Mouse (Mus musculus): ENCODE measurements at regions not wholly inside any gene's neighbourhood (a gene's known extent, or its start where the extent isn't known, plus 50 kb on each side); places are given as distances from the start of the nearest gene placed in this dataset.

DNA sequence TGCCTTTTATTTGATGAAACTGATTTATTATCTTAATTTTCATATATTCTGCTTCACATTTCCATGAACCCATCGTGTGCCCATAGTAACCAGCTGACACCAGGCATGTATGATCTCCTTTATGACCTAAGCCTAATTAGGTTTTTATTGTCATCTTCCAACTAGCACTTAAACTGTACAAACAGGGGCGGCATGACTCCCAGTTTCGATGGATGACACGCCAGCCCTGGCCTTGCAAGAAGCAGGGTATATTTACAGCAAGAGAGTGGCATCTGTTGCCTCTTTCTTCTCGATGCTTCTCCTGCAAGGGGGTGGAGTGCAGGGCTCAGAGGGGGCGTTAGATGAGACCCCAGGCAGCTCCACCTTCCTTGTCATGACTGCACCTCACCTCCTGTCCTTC lies 379.8 kb downstream of the Tshz3 start:
- H3K79me2 ChIP-seq (ENCODE audit: control insufficient read depth, insufficient read depth, low read length), result no peaks in the 10 kb centered on the region
- no peak overlapping the region for H3K4me3 ChIP-seq (ENCODE audit: insufficient read depth, low read depth, low read length)
- H3K27me3 ChIP-seq (ENCODE audit: control insufficient read depth, insufficient read depth, low read length), result no peaks in the 10 kb centered on the region
- no peaks in the 10 kb centered on the region for H3K4me1 ChIP-seq (ENCODE audit: control insufficient read depth, insufficient read depth, low read length)
- 79% methylated on average over 6 of the region's 6 CpGs for WGBS
- H3K9ac ChIP-seq (ENCODE audit: low read depth, low read length), result no peak overlapping the region
- no peak overlapping the region for H3K27ac ChIP-seq (replicated peaks; ENCODE audit: insufficient read depth, low read depth, low read length)
- H3K36me3 ChIP-seq (ENCODE audit: control insufficient read depth, insufficient read depth, low read length), result no peaks in the 10 kb centered on the region
- no peak for TF ChIP-seq CTCF (IDR thresholded peaks at IDR 0.05; ENCODE audit: low read depth, low read length)
- no peak for TF ChIP-seq POLR2A (IDR thresholded peaks at IDR 0.05; ENCODE audit: extremely low read depth, insufficient read depth, low read length)
- no peak for DNase-seq (ENCODE audit: extremely low read depth, low read depth, low spot score)

DNA sequence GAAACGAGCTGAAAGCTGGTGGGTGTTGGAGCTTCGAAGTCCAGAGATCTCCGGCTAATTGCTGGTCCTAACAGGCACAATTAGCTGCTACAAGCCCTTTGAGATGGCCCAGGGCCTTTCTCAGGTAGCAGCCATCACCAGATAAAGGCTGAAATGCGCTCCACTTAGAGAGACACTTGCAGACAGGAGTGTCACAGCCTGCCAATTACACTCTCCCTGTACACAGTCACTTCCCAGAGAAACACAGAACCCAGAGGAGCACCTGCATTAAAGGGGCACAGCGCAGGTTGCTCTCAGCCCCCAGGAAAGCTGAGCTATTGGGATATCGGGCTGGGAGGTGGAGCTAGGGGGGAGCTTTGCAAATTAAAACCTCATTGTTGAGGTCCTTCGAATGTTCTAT lies 380.2 kb downstream of the Tshz3 start:
- no peak for DNase-seq (ENCODE audit: extremely low read depth, low read depth, low spot score)
- no peaks in the 10 kb centered on the region for H3K79me2 ChIP-seq (ENCODE audit: control insufficient read depth, insufficient read depth, low read length)
- H3K4me3 ChIP-seq (ENCODE audit: insufficient read depth, low read depth, low read length), result no peak overlapping the region
- H3K36me3 ChIP-seq (ENCODE audit: control insufficient read depth, insufficient read depth, low read length), result no peaks in the 10 kb centered on the region
- H3K27me3 ChIP-seq (ENCODE audit: control insufficient read depth, insufficient read depth, low read length), result no peaks in the 10 kb centered on the region
- no peak for TF ChIP-seq POLR2A (IDR thresholded peaks at IDR 0.05; ENCODE audit: extremely low read depth, insufficient read depth, low read length)
- no peak for TF ChIP-seq CTCF (IDR thresholded peaks at IDR 0.05; ENCODE audit: low read depth, low read length)
- H3K27ac ChIP-seq (replicated peaks; ENCODE audit: insufficient read depth, low read depth, low read length), result no peak overlapping the region
- WGBS, result 73% methylated on average over 7 of the region's 7 CpGs
- H3K9ac ChIP-seq (ENCODE audit: low read depth, low read length), result no peak overlapping the region
- H3K4me1 ChIP-seq (ENCODE audit: control insufficient read depth, insufficient read depth, low read length), result no peaks in the 10 kb centered on the region

- Histone ChIP-seq H3K27ac (replicated peaks; ENCODE audit: insufficient read depth, low read depth, low read length) (no peak overlapping the region), H3K27me3 (ENCODE audit: control insufficient read depth, insufficient read depth, low read length) (no peaks in the 10 kb centered on the region), H3K4me1 (ENCODE audit: control insufficient read depth, insufficient read depth, low read length) (no peaks in the 10 kb centered on the region), H3K79me2 (ENCODE audit: control insufficient read depth, insufficient read depth, low read length) (no peaks in the 10 kb centered on the region), H3K36me3 (ENCODE audit: control insufficient read depth, insufficient read depth, low read length) (no peaks in the 10 kb centered on the region), H3K9ac (ENCODE audit: low read depth, low read length) (no peak overlapping the region), H3K4me3 (ENCODE audit: insufficient read depth, low read depth, low read length) (no peak overlapping the region)
- WGBS, result 93% methylated on average over 3 of the region's 3 CpGs
- DNase-seq (ENCODE audit: extremely low read depth, low read depth, low spot score), result no peak
- TF ChIP-seq CTCF (IDR thresholded peaks at IDR 0.05; ENCODE audit: low read depth, low read length), result no peak
These were observed 391.8 kb downstream of the Tshz3 start for GRCm38 (mm10) chr7:37089726-37090125.

DNA sequence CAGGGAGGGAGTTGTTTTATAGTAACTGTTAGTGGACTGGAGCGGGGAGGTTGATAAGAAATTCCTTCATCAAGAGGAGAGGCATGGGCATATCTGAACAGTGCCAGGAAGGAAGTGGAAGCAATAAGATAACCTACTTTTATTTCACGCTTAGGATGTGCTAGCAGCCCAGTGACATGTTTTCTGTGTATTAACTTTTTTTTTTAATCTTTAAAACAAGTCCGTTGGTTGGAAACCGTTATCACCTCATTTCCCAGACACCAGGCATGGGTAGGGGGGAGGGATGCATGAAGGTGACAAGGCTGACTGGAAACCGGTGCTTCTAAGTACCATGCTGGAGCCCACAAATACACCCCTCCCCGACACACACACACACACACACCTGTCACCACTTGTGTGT lies 394.7 kb downstream of the Tshz3 start:
- no peaks in the 10 kb centered on the region; the same call in 1 of the 2 replicates for H3K4me1 ChIP-seq (ENCODE audit: control insufficient read depth, insufficient read depth, low read length)
- TF ChIP-seq CTCF (IDR thresholded peaks at IDR 0.05; ENCODE audit: low read depth, low read length), result no peak
- TF ChIP-seq POLR2A (IDR thresholded peaks at IDR 0.05; ENCODE audit: extremely low read depth, insufficient read depth, low read length), result no peak
- no peak overlapping the region for H3K9ac ChIP-seq (ENCODE audit: low read depth, low read length)
- no peaks in the 10 kb centered on the region for H3K36me3 ChIP-seq (ENCODE audit: control insufficient read depth, insufficient read depth, low read length)
- no peak overlapping the region for H3K27ac ChIP-seq (replicated peaks; ENCODE audit: insufficient read depth, low read depth, low read length)
- DNase-seq (ENCODE audit: extremely low read depth, low read depth, low spot score), result no peak
- WGBS, result 75% methylated on average over 6 of the region's 6 CpGs
- H3K27me3 ChIP-seq (ENCODE audit: control insufficient read depth, insufficient read depth, low read length), result no peaks in the 10 kb centered on the region
- H3K79me2 ChIP-seq (ENCODE audit: control insufficient read depth, insufficient read depth, low read length), result no peaks in the 10 kb centered on the region
- no peak overlapping the region for H3K4me3 ChIP-seq (ENCODE audit: insufficient read depth, low read depth, low read length)

DNA sequence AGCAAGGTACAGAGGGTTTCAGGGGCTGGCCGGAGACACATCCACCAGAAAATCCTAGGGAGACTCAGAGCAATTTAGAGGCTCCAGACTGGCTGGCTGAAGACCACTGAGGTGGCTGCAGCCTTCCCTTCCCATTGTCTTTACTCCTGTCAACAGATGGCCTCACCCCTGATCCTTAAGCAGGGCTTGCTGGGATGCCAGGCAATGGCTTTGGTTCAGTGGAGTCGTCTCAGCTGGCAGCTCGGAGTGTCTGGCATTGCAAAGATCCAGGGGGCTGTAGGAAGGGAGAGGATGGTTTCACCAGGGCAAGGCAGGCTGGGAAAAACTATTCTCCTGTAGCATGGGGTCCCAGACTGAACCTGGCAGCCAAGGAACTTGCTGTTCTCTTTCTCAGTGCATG lies 395.8 kb downstream of the Tshz3 start:
- TF ChIP-seq CTCF (IDR thresholded peaks at IDR 0.05; ENCODE audit: low read depth, low read length) (no peak), POLR2A (IDR thresholded peaks at IDR 0.05; ENCODE audit: extremely low read depth, insufficient read depth, low read length) (no peak)
- Histone ChIP-seq H3K4me1 (ENCODE audit: control insufficient read depth, insufficient read depth, low read length) (no peaks in the 10 kb centered on the region; the same call in 1 of the 2 replicates), H3K4me3 (ENCODE audit: insufficient read depth, low read depth, low read length) (no peak overlapping the region), H3K79me2 (ENCODE audit: control insufficient read depth, insufficient read depth, low read length) (no peaks in the 10 kb centered on the region), H3K9ac (ENCODE audit: low read depth, low read length) (no peak overlapping the region), H3K36me3 (ENCODE audit: control insufficient read depth, insufficient read depth, low read length) (no peaks in the 10 kb centered on the region), H3K27me3 (ENCODE audit: control insufficient read depth, insufficient read depth, low read length) (no peaks in the 10 kb centered on the region), H3K27ac (replicated peaks; ENCODE audit: insufficient read depth, low read depth, low read length) (no peak overlapping the region)
- no peak for DNase-seq (ENCODE audit: extremely low read depth, low read depth, low spot score)
- 87% methylated on average over 3 of the region's 3 CpGs for WGBS

DNA sequence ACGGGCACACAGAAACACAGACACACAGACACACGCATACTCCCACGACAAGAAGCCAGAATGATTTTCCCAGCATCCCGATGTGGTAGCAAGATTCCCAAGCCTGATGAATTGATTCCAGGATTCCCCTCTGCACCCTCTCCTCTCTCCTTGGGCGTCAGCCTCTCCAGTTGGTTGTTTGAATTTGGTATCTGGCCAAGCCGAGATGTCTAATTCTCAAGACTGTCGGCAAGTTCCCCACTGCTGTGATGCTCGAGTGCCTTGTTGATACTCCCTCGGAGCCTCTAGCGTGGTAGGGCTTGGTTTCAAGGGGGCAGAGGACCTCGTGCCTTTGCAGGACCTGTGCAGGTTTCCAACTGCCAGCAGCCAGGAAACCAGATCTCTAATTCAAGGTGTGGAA lies 397.9 kb downstream of the Tshz3 start:
- no peaks in the 10 kb centered on the region; the same call in 1 of the 2 replicates for H3K4me1 ChIP-seq (ENCODE audit: control insufficient read depth, insufficient read depth, low read length)
- no peak for TF ChIP-seq POLR2A (IDR thresholded peaks at IDR 0.05; ENCODE audit: extremely low read depth, insufficient read depth, low read length)
- TF ChIP-seq CTCF (IDR thresholded peaks at IDR 0.05; ENCODE audit: low read depth, low read length), result no peak
- no peak overlapping the region for H3K4me3 ChIP-seq (ENCODE audit: insufficient read depth, low read depth, low read length)
- H3K27me3 ChIP-seq (ENCODE audit: control insufficient read depth, insufficient read depth, low read length), result no peaks in the 10 kb centered on the region
- DNase-seq (ENCODE audit: extremely low read depth, low read depth, low spot score), result no peak
- no peaks in the 10 kb centered on the region for H3K79me2 ChIP-seq (ENCODE audit: control insufficient read depth, insufficient read depth, low read length)
- H3K36me3 ChIP-seq (ENCODE audit: control insufficient read depth, insufficient read depth, low read length), result no peaks in the 10 kb centered on the region
- no peak overlapping the region for H3K9ac ChIP-seq (ENCODE audit: low read depth, low read length)
- H3K27ac ChIP-seq (replicated peaks; ENCODE audit: insufficient read depth, low read depth, low read length), result no peak overlapping the region
- WGBS, result 81% methylated on average over 11 of the region's 11 CpGs

Measured in liver, adult 2 months (tissue).